Mouse (Mus musculus) hindbrain, embryonic 16.5 days (tissue): ENCODE measurements at regions not wholly inside any gene's neighbourhood (a gene's known extent, or its start where the extent isn't known, plus 50 kb on each side); places are given as distances from the start of the nearest gene placed in this dataset.
A peak's percentile ranks its signal among the peaks of the same experiment; 100 is the strongest.

ENCODE experiments used
- ATAC-seq: fragments of 200-750 bp; cut with Nextera tagmentation; 2 replicates; pipeline ENCODE4 v1.8.0; 2017; ENCODE audit warnings: moderate TSS enrichment, moderate library complexity
- H3K27ac ChIP-seq: fragments of 300-500 bp; sonication (generic); 2 replicates; pipeline ENCODE4 v1.5.1; 2014; ENCODE audit warnings: low read depth, mild to moderate bottlenecking, control low read depth, low read length, moderate library complexity
- H3K27me3 ChIP-seq: fragments of 300-500 bp; sonication (generic); replicated peaks from 2 replicates; pipeline ENCODE4 v1.6.1; 2014; ENCODE audit warnings: low read length; ENCODE audit not compliant: control insufficient read depth, insufficient read depth
- H3K36me3 ChIP-seq: fragments of 300-500 bp; sonication (generic); 2 replicates; pipeline ENCODE4 v1.6.1; 2014; ENCODE audit warnings: mild to moderate bottlenecking, low read length, moderate library complexity, mixed read lengths; ENCODE audit not compliant: control insufficient read depth, insufficient read depth
- H3K4me1 ChIP-seq: fragments of 300-500 bp; sonication (generic); 2 replicates; pipeline ENCODE4 v1.6.1; 2014; ENCODE audit warnings: low read depth, low read length; ENCODE audit not compliant: control insufficient read depth, insufficient read depth
- H3K4me2 ChIP-seq: fragments of 300-500 bp; sonication (generic); 2 replicates; pipeline ENCODE4 v1.6.1; 2014; ENCODE audit warnings: mild to moderate bottlenecking, low read length, control low read depth, moderate library complexity
- H3K4me3 ChIP-seq: fragments of 300-500 bp; sonication (generic); 2 replicates; pipeline ENCODE4 v1.5.1; 2014; ENCODE audit warnings: mild to moderate bottlenecking, low read length, control low read depth, moderate library complexity
- H3K9ac ChIP-seq: fragments of 300-500 bp; sonication (generic); 2 replicates; pipeline ENCODE4 v1.6.1; 2014; ENCODE audit warnings: low read depth, mild to moderate bottlenecking, control low read depth, low read length, moderate library complexity
- H3K9me3 ChIP-seq: fragments of 300-500 bp; sonication (generic); 2 replicates; pipeline ENCODE4 v1.6.1; 2014; ENCODE audit warnings: mild to moderate bottlenecking, low read length, moderate library complexity; ENCODE audit not compliant: control insufficient read depth
- WGBS: fragments of 180-500 bp; shearing (Covaris S2); extraction: QIAGEN DNeasy Blood & Tissue Kit; methylation state at CpG from one replicate; pipeline ENCODE4 v1.1.7; 2014; 5-methylcytosine and 5-hydroxymethylcytosine counted together

DNA sequence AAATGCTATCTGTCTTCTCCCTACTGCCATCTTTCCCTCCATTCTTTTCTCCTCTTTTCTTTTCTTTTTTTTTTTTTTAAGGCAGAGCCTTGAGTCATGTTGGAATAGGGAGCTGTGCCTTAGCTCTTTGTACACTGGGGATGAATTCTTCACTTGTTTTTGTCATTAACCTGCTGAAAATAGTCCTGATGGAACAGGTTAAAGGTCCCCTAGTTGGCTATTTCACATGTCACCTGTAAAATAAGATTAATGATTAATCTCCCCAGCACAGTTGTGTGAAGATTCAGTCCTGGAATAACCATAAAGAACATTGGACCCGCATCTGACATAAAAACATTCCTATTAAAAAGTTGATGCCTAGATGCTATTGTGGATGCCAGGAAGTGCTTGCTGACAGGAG, 428.7 kb upstream of the Cdh6 start:
- no peaks in the 10 kb centered on the region for H3K27me3 ChIP-seq
- H3K9me3 ChIP-seq: no peaks in the 10 kb centered on the region

DNA sequence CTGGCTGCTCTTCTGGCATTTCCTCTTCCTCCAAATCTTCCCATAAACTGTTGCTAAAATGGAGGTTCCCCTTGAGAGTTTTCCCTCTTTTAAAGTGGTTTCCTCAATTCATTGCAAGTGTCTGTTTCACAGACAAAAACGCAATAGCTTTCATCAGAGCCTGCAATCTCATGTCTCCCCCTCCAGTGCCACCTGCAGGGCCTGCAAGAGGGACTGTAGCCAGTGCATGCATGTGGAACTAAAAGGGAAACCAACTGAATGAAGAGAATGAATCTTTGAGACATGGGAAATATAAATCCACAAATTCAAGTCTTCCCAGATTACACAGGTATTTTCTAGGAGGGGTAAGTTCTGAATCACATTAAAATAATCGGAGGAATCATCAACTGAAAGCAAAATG, 424.4 kb upstream of the Cdh6 start:
- WGBS: 68% methylated on average over 2 of the region's 2 CpGs
- Histone ChIP-seq H3K4me2 (no peak overlapping the region), H3K9ac (no peak overlapping the region), H3K4me3 (no peak overlapping the region), H3K36me3 (no peaks in the 10 kb centered on the region), H3K4me1 (no peaks in the 10 kb centered on the region), H3K27ac (no peak overlapping the region), H3K9me3 (no peaks in the 10 kb centered on the region), H3K27me3 (no peaks in the 10 kb centered on the region)
- no peak for ATAC-seq

More for the DNA sequence above, 428.7 kb upstream of the Cdh6 start:
- no peak overlapping the region for H3K27ac ChIP-seq
- 86% methylated on average over 1 of the region's 1 CpGs for WGBS
- ATAC-seq: no peak
- H3K9ac ChIP-seq: no peak overlapping the region
- H3K4me2 ChIP-seq: no peak overlapping the region
- no peaks in the 10 kb centered on the region for H3K4me1 ChIP-seq
- H3K36me3 ChIP-seq: no peaks in the 10 kb centered on the region
- no peak overlapping the region for H3K4me3 ChIP-seq

DNA sequence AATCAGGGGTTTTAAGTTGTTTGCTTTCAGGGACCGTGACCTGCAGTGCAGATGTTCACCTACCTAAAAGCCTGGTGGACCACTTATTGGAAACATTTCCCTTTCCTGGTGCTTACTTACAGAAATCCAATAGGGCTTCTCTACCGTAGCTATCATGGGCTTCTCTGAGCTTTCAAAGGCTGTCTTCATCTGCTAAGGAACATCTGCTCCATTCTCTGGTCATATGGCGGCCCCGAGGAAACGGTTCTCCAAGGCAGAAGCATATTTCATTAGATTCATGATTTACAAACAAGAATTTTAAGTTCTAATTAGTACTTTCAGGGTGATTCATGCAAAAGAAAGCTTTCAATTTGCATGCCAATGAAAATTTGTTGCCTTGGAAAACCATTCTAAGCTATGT, 420.3 kb upstream of the Cdh6 start:
- H3K4me2 ChIP-seq: no peak overlapping the region
- H3K27ac ChIP-seq: no peak overlapping the region
- no peak for ATAC-seq
- 82% methylated on average over 5 of the region's 5 CpGs for WGBS
- no peaks in the 10 kb centered on the region for H3K9me3 ChIP-seq
- no peak overlapping the region for H3K4me3 ChIP-seq
- H3K9ac ChIP-seq: no peak overlapping the region
- no peaks in the 10 kb centered on the region for H3K4me1 ChIP-seq
- no peaks in the 10 kb centered on the region for H3K27me3 ChIP-seq
- H3K36me3 ChIP-seq: no peaks in the 10 kb centered on the region

DNA sequence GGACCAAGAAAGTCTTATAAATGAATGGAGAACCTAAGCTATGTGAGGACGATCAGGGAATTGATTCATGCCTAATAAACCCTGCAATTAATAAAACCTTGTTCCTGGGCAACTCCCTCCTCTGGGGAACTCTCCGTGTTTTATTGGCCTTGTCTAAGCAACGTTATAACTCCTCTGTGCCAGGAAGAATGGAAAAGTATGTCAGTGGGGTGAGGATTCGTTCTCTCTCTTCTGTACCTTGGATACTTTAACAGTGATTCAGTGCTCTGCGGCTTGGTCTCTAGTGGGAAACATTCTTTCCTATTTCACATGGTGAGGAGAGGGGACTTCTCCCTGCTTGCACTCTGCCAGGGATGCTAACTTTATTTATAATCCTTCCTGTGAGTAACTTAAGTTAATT, 417.4 kb upstream of the Cdh6 start:
- Histone ChIP-seq H3K4me1 (no peaks in the 10 kb centered on the region), H3K9me3 (no peaks in the 10 kb centered on the region), H3K27me3 (no peaks in the 10 kb centered on the region), H3K36me3 (no peaks in the 10 kb centered on the region), H3K9ac (no peak overlapping the region), H3K4me2 (no peak overlapping the region), H3K4me3 (no peak overlapping the region), H3K27ac (no peak overlapping the region)
- WGBS: 55% methylated on average over 5 of the region's 5 CpGs
- no peak for ATAC-seq

DNA sequence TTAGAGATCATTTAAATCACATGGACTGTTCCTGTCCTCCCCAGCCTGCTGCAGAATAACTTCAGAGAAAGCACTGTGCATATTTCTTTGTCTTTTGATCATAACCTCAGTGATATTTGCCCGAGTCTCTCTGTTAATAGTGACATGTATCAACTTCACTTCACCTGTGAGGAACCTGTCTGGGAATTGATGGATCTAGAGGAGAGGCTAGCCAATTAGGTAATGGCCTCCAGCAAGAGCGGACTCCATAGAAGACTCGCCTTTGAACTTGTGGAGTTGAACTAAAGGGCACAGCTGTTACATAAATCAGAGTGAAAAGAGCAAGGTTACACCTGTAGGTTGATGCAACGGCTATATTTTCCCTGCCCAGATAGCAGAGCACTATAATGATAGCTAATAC, 409.8 kb upstream of the Cdh6 start:
- Histone ChIP-seq H3K27me3 (no peaks in the 10 kb centered on the region), H3K9ac (no peak overlapping the region), H3K4me3 (no peak overlapping the region), H3K4me2 (no peak overlapping the region), H3K4me1 (no peaks in the 10 kb centered on the region), H3K36me3 (no peaks in the 10 kb centered on the region), H3K9me3 (no peaks in the 10 kb centered on the region), H3K27ac (no peak overlapping the region)
- WGBS: 66% methylated on average over 4 of the region's 4 CpGs
- ATAC-seq: no peak

DNA sequence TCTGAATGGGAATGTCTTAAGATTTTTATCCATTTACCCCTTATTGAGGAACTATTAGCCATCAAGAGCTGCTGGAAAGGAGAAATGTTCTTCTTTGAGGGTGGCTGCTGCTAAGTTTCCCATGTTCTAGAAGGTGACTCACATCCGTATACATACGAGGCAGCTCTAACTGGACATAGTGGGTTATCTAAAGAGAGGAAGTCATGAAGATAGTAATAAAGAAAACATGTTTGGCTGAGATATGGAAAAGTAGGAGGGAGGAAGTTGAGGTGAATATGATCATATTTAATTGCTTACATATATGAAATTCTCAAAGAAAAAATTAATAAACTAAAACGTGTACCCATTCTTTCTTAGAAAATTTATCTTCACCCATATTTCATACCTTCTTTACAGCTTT, 408.7 kb upstream of the Cdh6 start:
- Histone ChIP-seq H3K36me3 (no peaks in the 10 kb centered on the region), H3K4me3 (no peak overlapping the region), H3K4me2 (no peak overlapping the region), H3K27ac (no peak overlapping the region), H3K9me3 (no peaks in the 10 kb centered on the region), H3K9ac (no peak overlapping the region), H3K4me1 (no peaks in the 10 kb centered on the region), H3K27me3 (no peaks in the 10 kb centered on the region)
- no peak for ATAC-seq
- WGBS: 92% methylated on average over 3 of the region's 3 CpGs

DNA sequence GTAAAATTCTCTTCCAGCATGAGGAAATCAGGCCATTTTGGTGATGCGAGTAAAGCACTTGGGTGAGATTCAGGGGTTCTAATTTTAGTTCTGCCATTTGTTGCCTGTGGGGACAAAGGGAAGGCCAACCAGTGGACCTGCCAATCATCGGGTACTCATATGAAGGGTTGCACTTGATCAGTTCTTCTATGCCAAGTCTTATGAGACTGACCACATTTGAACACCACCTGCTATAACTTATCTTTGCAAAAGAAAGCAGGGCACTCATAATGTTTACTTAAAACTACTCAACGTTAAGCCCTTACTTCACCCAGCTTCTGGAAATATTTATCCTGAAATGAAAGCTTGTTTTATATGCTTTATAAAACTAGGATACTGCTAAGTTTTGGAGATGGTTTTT, 400.1 kb upstream of the Cdh6 start:
- no peaks in the 10 kb centered on the region for H3K27me3 ChIP-seq
- no peaks in the 10 kb centered on the region for H3K4me1 ChIP-seq
- H3K4me2 ChIP-seq: no peak overlapping the region
- H3K36me3 ChIP-seq: no peaks in the 10 kb centered on the region
- H3K9me3 ChIP-seq: no peaks in the 10 kb centered on the region
- no peak overlapping the region for H3K9ac ChIP-seq
- H3K4me3 ChIP-seq: no peak overlapping the region
- no peak for ATAC-seq
- no peak overlapping the region for H3K27ac ChIP-seq
- WGBS: 93% methylated on average over 3 of the region's 3 CpGs

DNA sequence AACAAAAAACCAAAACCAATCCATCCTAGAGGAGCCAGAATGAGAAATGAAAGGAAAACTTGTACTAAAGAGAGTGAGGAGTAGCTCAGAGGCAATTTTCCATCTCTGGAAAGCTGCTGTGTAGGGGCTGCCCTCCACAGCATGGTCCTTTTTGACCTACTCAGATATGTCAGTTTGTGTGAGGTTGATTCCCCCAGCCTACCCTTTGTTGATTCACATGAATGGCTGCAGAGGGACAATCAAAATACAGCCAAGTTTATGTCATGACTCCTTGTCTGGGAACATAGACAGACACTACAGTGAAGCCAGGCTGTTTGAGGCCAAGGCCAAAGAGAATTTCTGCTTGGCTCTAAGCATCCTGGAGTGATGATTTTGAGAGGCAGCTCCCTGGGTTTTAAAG, 387.4 kb upstream of the Cdh6 start:
- peak; percentile 61; the same call in 1 of the 2 replicates for ATAC-seq
- no peak overlapping the region for H3K9ac ChIP-seq
- no peaks in the 10 kb centered on the region for H3K27me3 ChIP-seq
- no peaks in the 10 kb centered on the region for H3K4me1 ChIP-seq
- H3K27ac ChIP-seq: no peak overlapping the region
- no peak overlapping the region for H3K4me3 ChIP-seq
- H3K9me3 ChIP-seq: no peaks in the 10 kb centered on the region
- H3K4me2 ChIP-seq: no peak overlapping the region
- no peaks in the 10 kb centered on the region for H3K36me3 ChIP-seq

DNA sequence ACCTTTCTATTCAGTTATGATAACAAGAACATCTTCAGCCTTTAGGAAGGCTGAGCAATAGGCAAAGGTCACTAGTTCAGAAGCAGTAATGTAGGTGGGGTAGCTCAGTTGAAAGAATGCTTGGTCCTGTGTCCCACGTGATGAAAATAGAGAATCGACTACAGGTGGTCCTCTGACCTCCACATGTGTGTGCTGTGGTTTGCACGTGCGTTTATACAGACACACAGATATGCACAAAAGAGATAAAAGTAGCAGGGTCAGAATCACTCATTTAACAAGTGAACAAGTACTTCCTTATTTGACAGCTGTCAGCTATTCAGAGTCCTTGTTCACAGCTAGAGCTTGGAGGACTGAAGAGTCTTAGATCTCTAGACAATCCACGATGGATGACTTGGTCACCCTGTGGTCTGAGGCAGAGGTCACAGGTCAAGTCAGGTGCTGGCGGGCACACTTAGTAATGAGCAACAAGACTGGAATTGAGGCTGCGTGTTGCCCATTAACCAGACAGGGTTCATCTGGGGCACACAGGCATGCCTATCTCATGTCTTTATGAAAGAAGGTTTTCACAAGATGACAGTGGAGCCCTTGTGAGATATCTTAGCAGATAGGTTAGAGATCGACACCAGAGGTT, 375.8 kb upstream of the Cdh6 start:
- Histone ChIP-seq H3K4me3 (no peak overlapping the region), H3K27ac (no peak overlapping the region), H3K36me3 (no peaks in the 10 kb centered on the region), H3K4me1 (no peaks in the 10 kb centered on the region), H3K4me2 (no peak overlapping the region), H3K27me3 (no peaks in the 10 kb centered on the region), H3K9me3 (no peaks in the 10 kb centered on the region), H3K9ac (no peak overlapping the region)
- WGBS: 44% methylated on average over 8 of the region's 8 CpGs
- ATAC-seq: no peak

DNA sequence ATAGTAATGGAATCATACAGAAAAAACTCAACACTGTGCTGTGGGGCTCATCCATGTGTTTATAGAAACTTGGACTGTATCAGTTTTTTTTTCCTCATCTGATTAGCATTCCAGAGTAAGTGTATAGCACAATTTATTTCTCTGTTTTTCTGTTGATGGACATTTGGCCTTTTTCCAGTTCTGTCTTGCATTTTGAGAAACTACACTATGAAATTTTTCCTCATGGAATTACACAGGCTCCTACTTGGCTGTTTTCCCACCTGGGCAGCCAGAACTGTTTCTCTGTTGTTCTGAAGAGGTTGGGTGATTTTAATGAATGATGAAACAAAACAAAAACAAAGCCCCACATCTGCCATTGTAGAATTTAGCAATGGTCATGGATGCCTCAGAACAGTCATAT, 366.6 kb upstream of the Cdh6 start:
- Histone ChIP-seq H3K4me1 (no peaks in the 10 kb centered on the region), H3K27ac (no peak overlapping the region), H3K9ac (no peak overlapping the region), H3K4me3 (no peak overlapping the region), H3K9me3 (no peaks in the 10 kb centered on the region), H3K4me2 (no peak overlapping the region), H3K36me3 (no peaks in the 10 kb centered on the region), H3K27me3 (no peaks in the 10 kb centered on the region)
- no peak for ATAC-seq
